Mouse (Mus musculus): ENCODE measurements around the gene 1700003E16Rik. TPM values are rescaled to one million over a fixed set of nuclear protein-coding genes. Genes with fewer than 3 reads are reported as not detected.

1700003E16Rik gene
- 0.96 and 1.3 TPM in 2 replicates for polyA plus RNA-seq (2014; fragmentation: Nextera tagmentation; extraction: Ambion mirVana)

GRCm38 (mm10) chr6:83156259-83156684 lies at the start of gene 1700003E16Rik, which contains the start of gene Wdr54:
Gene 1700003E16Rik (plus strand): TSS chr6:83156404.
Gene Wdr54 (minus strand): TSS chr6:83156397.
- ATAC-seq (ENCODE audit: insufficient read depth): peak; percentile 86
- Histone ChIP-seq H3K36me3 (ENCODE audit: insufficient read depth) (peaks cover 22% of the 10 kb centered on the region), H3K9ac (peak within 1 kb of the TSS; percentile 41), H3K4me1 (ENCODE audit: insufficient read depth) (0 out of 2 replicates have a peak, but pooled peaks cover 4% of the 10 kb centered on the region), H3K4me2 (peak within 1 kb of the TSS; percentile 87), H3K9me3 (ENCODE audit: low read depth, low read length) (no peaks in the 10 kb centered on the region), H3K27ac (ENCODE audit: low read depth) (0 out of 2 replicates have a peak within 1 kb of the TSS, but pooled peaks have one; percentile 12), H3K27me3 (ENCODE audit: insufficient read depth, low read length) (peaks cover 8% of the 10 kb centered on the region), H3K4me3 (ENCODE audit: low read depth, low read length) (peak within 1 kb of the TSS; percentile 57)
- DNase-seq: peak; percentile 90
- WGBS: under 1% methylated on average over 32 of the region's 32 CpGs
- TF ChIP-seq CTCF (IDR thresholded peaks at IDR 0.05; ENCODE audit: low read depth): no peak

GRCm38 (mm10) chr6:83107566-83108400 lies 48.4 kb upstream of the 1700003E16Rik start:
- Histone ChIP-seq H3K4me2 (peak overlapping the region; percentile 85), H3K9me3 (ENCODE audit: low read depth, low read length) (no peaks in the 10 kb centered on the region), H3K4me1 (ENCODE audit: insufficient read depth) (peaks cover 10% of the 10 kb centered on the region; the same call in 1 of the 2 replicates), H3K27me3 (ENCODE audit: insufficient read depth, low read length) (no peaks in the 10 kb centered on the region), H3K36me3 (ENCODE audit: insufficient read depth) (peaks cover 16% of the 10 kb centered on the region; the same call in 1 of the 2 replicates), H3K4me3 (ENCODE audit: low read depth, low read length) (peak overlapping the region; percentile 73), H3K27ac (ENCODE audit: low read depth) (0 out of 2 replicates have a peak overlapping the region, but pooled peaks have one; percentile 85), H3K9ac (peak overlapping the region; percentile 88)
- DNase-seq (peak; percentile 86), ATAC-seq (ENCODE audit: insufficient read depth) (peak; percentile 31; the same call in 1 of the 2 replicates)
- 39% methylated on average over 13 of the region's 13 CpGs for whole genome bisulfite sequencing
- TF ChIP-seq CTCF (IDR thresholded peaks at IDR 0.05; ENCODE audit: low read depth): peak; percentile 90

GRCm38 (mm10) chr6:83108762-83109668 lies 47.2 kb upstream of the 1700003E16Rik start, which contains the start of gene Mrpl53:
Gene Mrpl53 (plus strand): TSS chr6:83109040.
- under 1% methylated on average over 76 of the region's 76 CpGs for WGBS
- peak within 1 kb of the TSS; percentile 85 for H3K4me2 ChIP-seq

GRCm38 (mm10) chr6:83111510-83112136 lies 44.6 kb upstream of the 1700003E16Rik start:
- H3K27ac ChIP-seq (ENCODE audit: low read depth): no peak overlapping the region
- WGBS: 86% methylated on average over 4 of the region's 4 CpGs

More at GRCm38 (mm10) chr6:83108762-83109668, 47.2 kb upstream of the 1700003E16Rik start, which contains the start of gene Mrpl53:
- ATAC-seq (ENCODE audit: insufficient read depth): peak; percentile 89
- Histone ChIP-seq H3K36me3 (ENCODE audit: insufficient read depth) (peaks cover 16% of the 10 kb centered on the region; the same call in 1 of the 2 replicates), H3K9me3 (ENCODE audit: low read depth, low read length) (no peaks in the 10 kb centered on the region), H3K27ac (ENCODE audit: low read depth) (peak within 1 kb of the TSS; percentile 85), H3K4me3 (ENCODE audit: low read depth, low read length) (peak within 1 kb of the TSS; percentile 73), H3K27me3 (ENCODE audit: insufficient read depth, low read length) (no peaks in the 10 kb centered on the region), H3K4me1 (ENCODE audit: insufficient read depth) (0 out of 2 replicates have a peak, but pooled peaks cover 6% of the 10 kb centered on the region), H3K9ac (peak within 1 kb of the TSS; percentile 88)
- DNase-seq: peak; percentile 90
- TF ChIP-seq CTCF (IDR thresholded peaks at IDR 0.05; ENCODE audit: low read depth): no peak

GRCm38 (mm10) chr6:83115011-83115671 lies 41.1 kb upstream of the 1700003E16Rik start, which contains the start of gene Mogs:
Gene Mogs (plus strand): TSS chr6:83115496.
- ATAC-seq (ENCODE audit: insufficient read depth) (peak; percentile 89), DNase-seq (peak; percentile 96)
- Histone ChIP-seq H3K27ac (ENCODE audit: low read depth) (peak within 1 kb of the TSS; percentile 84), H3K4me2 (peak within 1 kb of the TSS; percentile 91), H3K9ac (peak within 1 kb of the TSS; percentile 85), H3K36me3 (ENCODE audit: insufficient read depth) (peaks cover 39% of the 10 kb centered on the region), H3K27me3 (ENCODE audit: insufficient read depth, low read length) (no peaks in the 10 kb centered on the region), H3K4me1 (ENCODE audit: insufficient read depth) (peaks cover 9% of the 10 kb centered on the region), H3K9me3 (ENCODE audit: low read depth, low read length) (no peaks in the 10 kb centered on the region), H3K4me3 (ENCODE audit: low read depth, low read length) (peak within 1 kb of the TSS; percentile 89)
- 1% methylated on average over 56 of the region's 58 CpGs for whole genome bisulfite sequencing
- TF ChIP-seq CTCF (IDR thresholded peaks at IDR 0.05; ENCODE audit: low read depth): 0 out of 2 replicates have a peak, but pooled peaks have one; percentile 27

More at GRCm38 (mm10) chr6:83111510-83112136, 44.6 kb upstream of the 1700003E16Rik start:
- Histone ChIP-seq H3K4me2 (no peak overlapping the region), H3K36me3 (ENCODE audit: insufficient read depth) (peaks cover 14% of the 10 kb centered on the region; the same call in 1 of the 2 replicates), H3K4me1 (ENCODE audit: insufficient read depth) (peaks cover 12% of the 10 kb centered on the region; the same call in 1 of the 2 replicates), H3K9me3 (ENCODE audit: low read depth, low read length) (no peaks in the 10 kb centered on the region), H3K9ac (no peak overlapping the region), H3K27me3 (ENCODE audit: insufficient read depth, low read length) (no peaks in the 10 kb centered on the region), H3K4me3 (ENCODE audit: low read depth, low read length) (no peak overlapping the region)
- ATAC-seq (ENCODE audit: insufficient read depth) (no peak), DNase-seq (no peak)
- no peak for TF ChIP-seq CTCF (IDR thresholded peaks at IDR 0.05; ENCODE audit: low read depth)

Data from lung, embryonic 14.5 days (tissue).